Mouse (Mus musculus) stomach, postnatal 0 days (tissue): ENCODE results near the gene Olfr652.

Experiments used
- CTCF ChIP-seq: IDR thresholded peaks from 2 replicates; pipeline ENCODE4 v1.5.1; 2016; ENCODE audit warnings: antibody characterized with exemption, low read depth, mild to moderate bottlenecking, moderate library complexity
- EP300 ChIP-seq: optimal IDR thresholded peaks from 2 replicates; pipeline ENCODE3; 2016; ENCODE audit warnings: antibody characterized with exemption

- TF ChIP-seq CTCF (no peak), EP300 (no peak)
These were observed 8.0 kb upstream of the Olfr652 start for GRCm38 (mm10) chr7:104552700-104553099.
